Mouse (Mus musculus) heart, embryonic 11.5 days (tissue): ENCODE results near the gene Agrp. TPM values are rescaled to one million over a fixed set of nuclear protein-coding genes. Genes with fewer than 3 reads are reported as not detected.
A peak's percentile ranks its signal among the peaks of the same experiment; 100 is the strongest.
"Not testable (repeated sequence)": the region's sequence is repeated elsewhere in the genome, so short reads cannot be mapped to it uniquely, and the experiment has no call there.

Experiments used
- ATAC-seq: fragments of 200-750 bp; cut with Nextera tagmentation; replicated peaks from 2 replicates; pipeline ENCODE4 v1.8.0; 2017; ENCODE audit warnings: moderate library complexity; ENCODE audit not compliant: insufficient number of reproducible peaks, low FRiP score, low TSS enrichment
- H3K27ac ChIP-seq: fragments of 300-500 bp; sonication (generic); 2 replicates; pipeline ENCODE4 v1.5.1; 2014; ENCODE audit warnings: mild to moderate bottlenecking, low read depth, low read length
- H3K27me3 ChIP-seq: fragments of 300-500 bp; sonication (generic); 2 replicates; pipeline ENCODE4 v1.6.1; 2014; ENCODE audit warnings: mild to moderate bottlenecking, low read length, mixed read lengths; ENCODE audit not compliant: control insufficient read depth, insufficient read depth
- H3K36me3 ChIP-seq: fragments of 300-500 bp; sonication (generic); 2 replicates; pipeline ENCODE4 v1.6.1; 2014; ENCODE audit warnings: mild to moderate bottlenecking, low read length, moderate library complexity, mixed read lengths; ENCODE audit not compliant: control insufficient read depth, insufficient read depth
- H3K4me1 ChIP-seq: fragments of 300-500 bp; sonication (generic); 2 replicates; pipeline ENCODE4 v1.6.1; 2014; ENCODE audit warnings: low read length; ENCODE audit not compliant: control insufficient read depth, insufficient read depth
- H3K4me2 ChIP-seq: fragments of 300-500 bp; sonication (generic); 2 replicates; pipeline ENCODE4 v1.6.1; 2014; ENCODE audit warnings: mild to moderate bottlenecking, moderate library complexity
- H3K4me3 ChIP-seq: fragments of 300-500 bp; sonication (generic); 2 replicates; pipeline ENCODE4 v1.5.1; 2014; ENCODE audit warnings: low read depth, low read length
- H3K9ac ChIP-seq: fragments of 300-500 bp; sonication (generic); 2 replicates; pipeline ENCODE4 v1.6.1; 2014; ENCODE audit warnings: mild to moderate bottlenecking, low read depth, low read length, moderate library complexity
- H3K9me3 ChIP-seq: fragments of 300-500 bp; sonication (generic); replicated peaks from 2 replicates; pipeline ENCODE4 v1.6.1; 2016; ENCODE audit warnings: low read length; ENCODE audit not compliant: control insufficient read depth
- WGBS: fragments of 180-500 bp; shearing (Covaris S2); extraction: QIAGEN DNeasy Blood & Tissue Kit; methylation state at CpG from one replicate; pipeline ENCODE4 v1.1.7; 2014; ENCODE audit not compliant: insufficient replicate concordance; 5-methylcytosine and 5-hydroxymethylcytosine counted together
- polyA plus RNA-seq: library from polyadenylated mRNA; unstranded; fragments of >200 nt; fragmentation: Nextera tagmentation; extraction: Ambion mirVana; gene quantifications from 2 replicates; pipeline ENCODE4 v1.2.1, GENCODE M21; 2014

Agrp gene
- polyA plus RNA-seq, 1 experiment from 2014 or later, result 0.50 TPM

DNA sequence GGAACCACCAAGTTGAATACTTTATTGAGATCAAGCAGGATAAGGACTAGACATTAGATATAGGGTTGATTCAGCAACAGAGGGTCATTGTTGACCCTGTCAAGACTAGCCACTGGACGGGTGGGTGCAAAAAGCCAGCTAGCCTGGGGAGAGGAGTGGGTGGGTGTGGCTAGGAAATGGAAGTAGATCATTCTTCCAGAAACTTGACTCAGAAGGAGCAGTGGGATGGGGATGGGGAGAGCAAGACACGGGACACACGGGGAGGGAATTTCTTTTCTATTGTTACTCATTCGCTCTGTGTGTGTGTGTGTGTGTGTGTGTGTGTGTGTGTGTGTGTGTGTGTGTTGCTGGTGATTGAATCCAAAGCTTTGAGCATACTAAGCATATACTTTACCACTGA is 27.4 kb downstream of the Agrp start:
- no peak overlapping the region for H3K4me2 ChIP-seq
- ATAC-seq, result no peak
- WGBS, result 64% methylated on average over 4 of the region's 4 CpGs
- H3K4me3 ChIP-seq, result no peak overlapping the region
- H3K9me3 ChIP-seq, result no peaks in the 10 kb centered on the region
- no peaks in the 10 kb centered on the region for H3K36me3 ChIP-seq
- no peak overlapping the region for H3K27ac ChIP-seq
- H3K27me3 ChIP-seq, result peaks cover 3% of the 10 kb centered on the region; the same call in 1 of the 2 replicates
- H3K4me1 ChIP-seq, result peaks cover 24% of the 10 kb centered on the region
- no peak overlapping the region for H3K9ac ChIP-seq

DNA sequence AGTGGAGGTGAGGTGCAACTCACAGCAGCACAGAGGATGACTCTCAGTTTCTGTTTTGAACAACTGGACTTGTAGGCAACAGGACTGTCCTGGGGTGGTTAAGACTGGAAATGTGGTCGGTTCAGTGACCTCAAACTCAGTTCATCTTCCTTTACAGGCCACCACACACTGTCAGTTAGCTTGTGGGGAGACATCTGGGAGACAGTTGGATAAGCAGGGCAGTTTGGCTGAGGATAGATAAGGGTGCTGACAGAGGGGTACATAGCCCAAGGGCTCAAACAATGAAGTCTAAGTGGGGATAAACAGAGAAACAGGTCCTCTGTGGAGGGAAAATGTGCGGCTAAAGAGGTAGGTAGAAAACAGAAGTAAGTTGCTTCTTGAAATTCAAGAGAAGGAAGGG is 27.8 kb downstream of the Agrp start:
- no peak overlapping the region for H3K4me3 ChIP-seq
- 52% methylated on average over 2 of the region's 2 CpGs for WGBS
- H3K4me1 ChIP-seq, result peaks cover 27% of the 10 kb centered on the region

DNA sequence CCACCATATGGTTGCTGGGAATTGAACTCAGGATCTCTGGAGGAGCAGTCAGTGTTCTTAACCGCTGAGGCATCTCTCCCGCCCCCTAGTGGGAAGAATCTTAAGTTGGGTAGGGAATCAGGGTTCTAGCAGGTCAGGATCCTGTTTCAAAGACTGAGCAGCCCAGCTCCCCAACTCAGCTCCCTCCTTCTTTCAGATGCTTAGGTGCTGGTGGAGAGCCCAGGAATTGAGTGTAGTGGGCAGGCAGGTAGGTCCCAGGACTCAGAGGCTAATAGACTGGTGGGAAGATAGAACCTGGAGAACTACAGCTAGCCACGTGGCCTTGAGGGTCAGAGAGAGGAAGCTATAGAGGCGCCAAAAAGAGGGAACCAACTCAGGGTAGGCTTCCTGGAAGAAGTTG is 29.5 kb downstream of the Agrp start:
- Histone ChIP-seq H3K36me3 (no peaks in the 10 kb centered on the region), H3K27ac (no peak overlapping the region), H3K27me3 (no peaks in the 10 kb centered on the region), H3K9me3 (no peaks in the 10 kb centered on the region), H3K9ac (no peak overlapping the region; the same call in 1 of the 2 replicates), H3K4me3 (no peak overlapping the region), H3K4me1 (peaks cover 22% of the 10 kb centered on the region), H3K4me2 (peak overlapping the region; percentile 81)
- no peak for ATAC-seq
- 36% methylated on average over 4 of the region's 4 CpGs for WGBS

More for the DNA sequence above, 27.8 kb downstream of the Agrp start:
- no peak for ATAC-seq
- H3K4me2 ChIP-seq, result no peak overlapping the region
- no peaks in the 10 kb centered on the region for H3K27me3 ChIP-seq
- H3K9ac ChIP-seq, result no peak overlapping the region
- H3K9me3 ChIP-seq, result no peaks in the 10 kb centered on the region
- no peak overlapping the region for H3K27ac ChIP-seq
- no peaks in the 10 kb centered on the region for H3K36me3 ChIP-seq

DNA sequence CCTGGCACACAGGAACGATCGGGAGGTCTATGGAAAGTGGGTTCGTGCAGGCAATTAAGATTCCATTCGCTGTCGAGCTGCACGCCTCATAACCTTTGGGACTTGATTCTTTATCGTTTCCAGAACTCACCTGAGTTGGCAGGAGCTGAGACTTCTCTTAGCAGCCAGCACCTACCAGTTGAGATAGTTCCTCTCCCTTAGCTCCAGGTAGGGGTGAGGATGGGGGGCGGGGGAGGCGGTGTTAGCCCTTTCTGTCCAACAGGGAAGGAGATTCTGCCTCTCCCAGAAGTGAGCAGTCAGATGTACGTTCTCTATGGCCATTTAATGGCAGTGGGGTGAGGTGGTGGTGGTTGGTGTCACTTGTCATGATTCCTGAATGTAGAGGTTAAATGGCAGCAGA is 30.1 kb downstream of the Agrp start:
- Histone ChIP-seq H3K4me3 (peak overlapping the region; percentile 67), H3K27me3 (no peaks in the 10 kb centered on the region), H3K4me2 (peak overlapping the region; percentile 81), H3K4me1 (peaks cover 22% of the 10 kb centered on the region), H3K27ac (peak overlapping the region; percentile 94), H3K9ac (peak overlapping the region; percentile 84), H3K9me3 (no peaks in the 10 kb centered on the region), H3K36me3 (no peaks in the 10 kb centered on the region)
- 6% methylated on average over 10 of the region's 10 CpGs for WGBS
- no peak for ATAC-seq

DNA sequence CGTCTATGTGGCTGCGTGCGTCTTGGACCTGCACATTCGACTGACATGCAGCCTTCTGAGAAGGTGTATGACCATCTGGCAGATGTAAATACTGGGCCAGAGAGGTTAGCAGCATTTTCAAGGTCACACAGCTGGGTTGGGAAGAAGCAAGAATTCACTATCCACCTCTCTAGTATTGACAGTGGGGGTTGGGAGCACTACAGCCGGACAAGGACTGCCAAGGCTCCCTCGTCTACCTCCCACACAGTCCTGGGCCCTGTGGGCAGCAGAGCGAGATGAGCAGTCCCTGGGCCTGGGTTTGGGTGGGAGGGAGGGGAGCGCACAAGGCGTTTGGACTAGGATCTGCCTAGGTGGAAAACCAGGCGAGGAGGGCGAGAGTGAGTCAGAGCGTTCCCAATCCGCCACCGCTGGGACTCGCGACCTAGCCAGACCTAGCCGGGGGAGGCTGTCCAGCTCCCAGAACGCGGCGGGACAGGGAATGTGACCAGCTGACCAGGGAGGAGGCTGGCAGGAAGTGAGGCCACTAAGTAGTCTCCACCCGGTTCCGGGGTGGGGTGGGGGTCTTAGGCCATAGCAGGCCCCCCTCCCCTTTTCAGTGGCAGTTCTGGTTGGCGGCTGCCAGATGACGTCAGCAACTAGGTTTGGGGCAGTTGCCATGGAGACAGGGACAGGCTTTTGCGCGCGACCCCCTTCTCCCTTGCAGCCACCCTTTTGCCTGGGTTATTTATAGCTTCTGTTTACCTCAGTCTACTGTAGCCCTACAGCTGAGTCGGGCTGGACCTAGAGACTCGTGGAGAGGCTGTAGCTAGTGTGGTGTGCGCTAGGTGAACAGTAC is 30.8 kb downstream of the Agrp start:
- peak; percentile 69 for ATAC-seq
- Histone ChIP-seq H3K9me3 (no peaks in the 10 kb centered on the region), H3K4me3 (peak overlapping the region; percentile 67), H3K4me2 (peak overlapping the region; percentile 81), H3K36me3 (no peaks in the 10 kb centered on the region), H3K4me1 (peaks cover 22% of the 10 kb centered on the region), H3K9ac (peak overlapping the region; percentile 84), H3K27ac (peak overlapping the region; percentile 94), H3K27me3 (no peaks in the 10 kb centered on the region)
- WGBS, result 2% methylated on average over 28 of the region's 30 CpGs

DNA sequence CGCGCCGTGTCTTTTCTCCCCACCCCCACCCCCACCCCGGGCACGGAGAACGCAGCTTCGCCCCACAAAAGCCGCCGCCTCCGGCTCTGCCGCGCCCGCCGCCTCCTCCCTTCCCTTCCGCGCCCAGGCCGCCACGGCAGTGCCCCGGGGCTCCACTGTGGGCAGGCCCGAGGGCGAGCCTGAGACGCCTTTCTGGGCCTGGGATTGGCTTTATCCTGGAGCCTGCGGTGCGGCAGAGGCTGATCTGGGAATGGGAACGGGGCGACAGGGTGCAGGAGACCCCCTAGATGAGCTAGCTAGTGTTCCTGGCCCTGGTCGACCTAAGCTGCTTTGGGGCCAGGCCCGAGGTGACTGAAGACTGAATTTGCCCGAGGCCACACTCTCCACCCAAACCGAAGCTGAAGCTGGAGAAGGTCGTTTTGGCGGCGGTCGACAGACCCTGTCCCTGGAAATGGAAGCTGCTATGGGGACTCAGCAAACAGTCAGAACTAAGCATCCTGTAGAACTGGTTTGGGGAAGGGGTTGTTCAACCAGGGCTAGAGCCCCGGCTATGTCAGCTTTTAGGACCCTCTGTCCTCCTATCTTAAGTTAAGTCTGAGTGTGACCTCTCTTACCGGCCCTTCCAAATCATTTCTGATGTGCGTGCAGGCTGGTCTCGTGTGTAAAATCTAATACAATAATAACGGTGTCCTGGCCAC is 31.6 kb downstream of the Agrp start:
- no peak; the same call in none of the 2 replicates for ATAC-seq
- H3K27ac ChIP-seq, result peak overlapping the region; percentile 94
- H3K4me3 ChIP-seq, result peak overlapping the region; percentile 67
- peak overlapping the region; percentile 84 for H3K9ac ChIP-seq
- H3K4me1 ChIP-seq, result peaks cover 22% of the 10 kb centered on the region
- under 1% methylated on average over 32 of the region's 39 CpGs for WGBS
- H3K27me3 ChIP-seq, result no peaks in the 10 kb centered on the region
- no peaks in the 10 kb centered on the region for H3K9me3 ChIP-seq
- no peaks in the 10 kb centered on the region for H3K36me3 ChIP-seq
- peak overlapping the region; percentile 81 for H3K4me2 ChIP-seq

DNA sequence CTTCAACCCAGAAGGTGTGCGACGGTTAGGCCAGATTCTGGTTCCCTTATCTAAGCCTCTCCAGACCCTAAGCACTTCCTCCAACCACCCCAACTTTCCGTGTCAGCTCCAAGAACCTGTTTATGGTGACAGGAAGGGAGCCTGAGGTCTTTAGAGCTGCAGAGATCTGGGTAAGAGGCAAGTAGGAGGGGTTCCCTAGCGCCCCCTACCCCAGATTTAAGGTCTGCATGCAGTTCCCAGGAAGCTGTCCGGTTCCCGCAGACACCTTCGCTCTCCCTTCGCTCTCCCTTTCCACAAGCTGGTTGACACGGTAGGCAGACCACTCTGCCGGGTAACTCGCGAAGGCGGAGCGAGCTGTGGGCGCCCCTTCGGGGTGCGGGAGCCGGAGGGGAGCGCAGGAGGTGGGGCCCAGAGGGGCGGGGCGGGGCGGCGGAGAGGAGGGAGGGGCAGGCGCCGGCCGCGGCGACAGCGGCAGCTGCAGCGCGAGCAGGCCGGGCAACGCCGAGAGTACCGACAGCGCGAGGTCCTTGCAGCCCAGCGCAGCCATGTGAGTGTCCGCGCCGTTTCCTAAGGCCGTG is 32.3 kb downstream of the Agrp start, which contains the start of gene Ripor1:
TSS of gene Ripor1 (plus strand) at position 452 of the 578 bp plus-strand sequence.
- Histone ChIP-seq H3K4me1 (peaks cover 22% of the 10 kb centered on the region), H3K9me3 (no peaks in the 10 kb centered on the region), H3K9ac (peak within 1 kb of the TSS; percentile 84), H3K27ac (peak within 1 kb of the TSS; percentile 94), H3K27me3 (no peaks in the 10 kb centered on the region), H3K36me3 (no peaks in the 10 kb centered on the region), H3K4me2 (peak within 1 kb of the TSS; percentile 81), H3K4me3 (peak within 1 kb of the TSS; percentile 67)
- ATAC-seq, result peak; percentile 75
- WGBS, result under 1% methylated on average over 32 of the region's 42 CpGs

DNA sequence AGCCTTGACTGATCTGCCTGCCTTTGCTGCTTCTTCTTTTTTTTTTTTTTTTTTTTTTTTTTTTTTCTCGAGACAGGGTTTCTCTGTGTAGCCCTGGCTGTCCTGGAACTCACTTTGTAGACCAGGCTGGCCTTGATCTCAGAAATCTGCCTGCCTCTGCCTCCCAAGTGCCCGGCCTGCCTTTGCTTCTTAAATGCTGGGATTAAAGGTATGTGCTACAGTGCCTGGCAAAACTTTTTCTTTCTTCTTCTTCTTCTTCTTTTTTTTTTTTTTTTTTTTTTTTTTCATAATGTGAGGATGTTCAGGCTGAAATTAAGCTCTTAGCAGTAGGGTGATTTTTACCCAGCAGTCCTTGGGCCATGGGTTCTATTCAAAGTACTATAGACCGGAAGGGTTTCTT is 34.7 kb downstream of the Agrp start:
- H3K9ac ChIP-seq, H3K27ac ChIP-seq, H3K36me3 ChIP-seq, H3K27me3 ChIP-seq, H3K9me3 ChIP-seq, H3K4me3 ChIP-seq, H3K4me2 ChIP-seq, ATAC-seq: not testable (repeated sequence)
- WGBS, result 67% methylated on average over 3 of the region's 3 CpGs
- H3K4me1 ChIP-seq, result peaks cover 14% of the 10 kb centered on the region
